Mouse (Mus musculus): ENCODE results near the gene Prss48.
A peak's percentile ranks its signal among the peaks of the same experiment; 100 is the strongest.
"Not testable (repeated sequence)": the region's sequence is repeated elsewhere in the genome, so short reads cannot be mapped to it uniquely, and the experiment has no call there.

Gene Prss48

GRCm38 (mm10) chr3:86004751-86005150 is 2.5 kb upstream of the Prss48 start:
- no peak for DNase-seq (ENCODE audit: inconsistent age in 2 of 2, low spot score in 1 of 2)

GRCm38 (mm10) chr3:86002940-86003339 is 649 bp upstream of the Prss48 start:
- no peak for DNase-seq (ENCODE audit: inconsistent age in 2 of 2, low spot score in 1 of 2)

- no peak for DNase-seq (ENCODE audit: inconsistent age in 2 of 2, low spot score in 1 of 2)
These were observed 1.0 kb downstream of the Prss48 start for GRCm38 (mm10) chr3:86001271-86001670.

GRCm38 (mm10) chr3:85994645-85995044 is 7.6 kb downstream of the Prss48 start:
- DNase-seq (ENCODE audit: inconsistent age in 2 of 2, low spot score in 1 of 2): no peak

DNA sequence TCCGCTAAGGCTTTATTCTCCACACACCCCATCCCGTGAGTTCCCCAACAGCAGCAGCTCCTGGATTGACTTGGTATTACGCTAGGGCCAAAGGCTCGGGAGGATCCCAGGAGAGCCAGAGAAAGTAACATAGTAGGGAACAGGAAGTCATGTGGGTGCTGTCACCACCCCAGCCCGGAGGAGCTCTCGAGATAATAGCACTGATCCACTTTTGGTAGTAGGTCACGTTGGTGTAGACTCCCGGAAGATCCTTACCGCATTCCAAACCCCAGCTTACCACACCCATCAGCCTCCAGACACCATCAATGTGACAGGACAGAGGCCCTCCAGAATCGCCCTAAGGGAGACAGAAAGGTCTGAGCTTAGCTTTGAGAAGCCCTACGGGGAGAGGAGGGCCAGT is 8.5 kb downstream of the Prss48 start:
- DNase-seq (ENCODE audit: inconsistent age in 2 of 2, low spot score in 1 of 2): peak in 1 of 2 experiments; percentile 30

- no peak for DNase-seq (ENCODE audit: inconsistent age in 2 of 2, low spot score in 1 of 2)
These were observed 10.5 kb downstream of the Prss48 start for GRCm38 (mm10) chr3:85991802-85992156.

- DNase-seq (ENCODE audit: inconsistent age in 2 of 2, low spot score in 1 of 2): no peak
These were observed 11.0 kb downstream of the Prss48 start for GRCm38 (mm10) chr3:85991140-85991801.

GRCm38 (mm10) chr3:85987225-85987624 is 15.1 kb downstream of the Prss48 start:
- DNase-seq (ENCODE audit: inconsistent age in 2 of 2, low spot score in 1 of 2): no peak

DNA sequence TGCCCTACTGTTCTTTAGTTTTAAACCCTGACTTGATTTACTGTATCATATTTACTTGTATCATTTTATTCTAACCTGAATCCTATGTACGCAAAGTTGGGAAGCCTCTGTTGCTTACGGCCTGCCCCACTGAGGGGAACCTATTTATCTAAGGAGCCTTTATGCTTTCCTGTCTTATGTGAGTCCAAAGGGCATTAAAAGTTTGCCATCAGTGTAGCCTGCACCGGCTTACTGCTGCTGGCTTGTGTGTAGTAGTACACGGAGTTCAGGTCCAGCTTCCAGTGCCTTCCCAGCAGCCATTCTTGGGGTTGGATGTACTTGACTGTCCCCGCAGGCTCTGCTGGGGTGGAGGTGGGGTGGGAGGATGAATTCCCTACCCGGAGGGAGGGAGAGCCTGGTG is 17.8 kb downstream of the Prss48 start:
- no peak for DNase-seq (ENCODE audit: inconsistent age in 2 of 2, low spot score in 1 of 2)

GRCm38 (mm10) chr3:85981761-85982160 is 20.5 kb downstream of the Prss48 start:
- DNase-seq (ENCODE audit: inconsistent age in 2 of 2, low spot score in 1 of 2): not testable (repeated sequence)

- DNase-seq (ENCODE audit: inconsistent age in 2 of 2, low spot score in 1 of 2): no peak
These were observed 22.3 kb downstream of the Prss48 start for GRCm38 (mm10) chr3:85980036-85980435.

DNA sequence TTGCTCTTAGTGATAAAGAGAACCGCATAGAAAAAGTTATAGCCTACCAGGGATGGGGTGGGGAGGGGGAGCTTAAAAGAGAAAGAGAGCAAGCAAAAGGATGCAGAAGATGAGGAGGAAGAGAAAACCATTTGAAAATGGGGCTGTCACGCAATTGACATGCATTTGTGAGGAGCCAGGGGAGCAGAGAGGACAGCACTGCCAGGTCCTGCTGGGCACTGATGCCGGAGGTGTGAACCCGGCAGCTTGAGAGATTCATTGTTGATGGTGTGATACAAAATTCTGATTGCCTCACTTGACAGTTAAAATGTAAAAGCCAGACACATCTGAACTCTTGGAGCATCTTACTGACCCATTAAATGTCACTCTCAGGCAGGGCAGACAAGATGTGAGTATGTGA is 27.8 kb downstream of the Prss48 start:
- no peak for DNase-seq (ENCODE audit: inconsistent age in 2 of 2, low spot score in 1 of 2)

DNA sequence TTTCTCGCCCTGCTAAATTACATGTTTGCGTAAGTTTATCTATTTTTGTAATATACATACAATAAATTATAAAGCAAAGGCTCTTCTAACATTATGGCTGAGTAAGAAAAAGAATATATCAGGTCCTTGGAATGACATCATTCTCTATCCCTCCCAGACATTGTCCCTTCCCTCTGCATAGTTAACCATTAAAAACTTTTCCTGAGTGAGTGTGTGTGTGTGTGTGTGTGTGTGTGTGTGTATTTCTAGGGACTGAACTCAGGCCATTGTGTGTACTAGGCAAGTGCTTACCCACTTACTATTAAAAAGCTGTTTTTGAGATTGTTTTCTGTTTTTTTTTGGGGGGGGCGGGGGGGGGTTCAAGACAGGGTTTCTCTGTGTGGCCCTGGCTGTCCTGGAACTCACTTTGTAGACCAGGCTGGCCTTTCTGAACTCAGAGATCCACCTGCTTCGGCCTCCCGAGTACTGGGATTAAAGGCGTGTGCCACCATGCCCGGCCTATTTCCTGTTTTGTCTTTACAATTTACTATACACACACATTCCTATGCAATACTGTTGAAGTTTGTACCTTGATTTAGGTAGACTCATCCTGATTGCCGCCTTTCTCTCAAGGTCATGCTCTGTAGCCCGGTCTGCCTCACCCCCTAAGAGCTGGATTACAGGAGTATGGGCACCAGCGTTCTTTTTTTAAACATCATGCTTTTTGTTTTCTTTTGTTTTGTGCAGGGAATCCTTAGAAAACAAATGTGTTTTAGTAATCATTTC is 28.7 kb downstream of the Prss48 start:
- no peak for DNase-seq (ENCODE audit: inconsistent age in 2 of 2, low spot score in 1 of 2)

- DNase-seq (ENCODE audit: inconsistent age in 2 of 2, low spot score in 1 of 2): peak; percentile 20 to 68
These were observed 30.7 kb downstream of the Prss48 start for GRCm38 (mm10) chr3:85971599-85971975.

GRCm38 (mm10) chr3:85970742-85971598 is 31.3 kb downstream of the Prss48 start, which contains the start of gene Sh3d19:
Sh3d19 (plus strand) TSS chr3:85971109.
- DNase-seq (ENCODE audit: inconsistent age in 2 of 2, low spot score in 1 of 2): peak; percentile 84 to 93

- no peak for DNase-seq (ENCODE audit: inconsistent age in 2 of 2, low spot score in 1 of 2)
These were observed 33.3 kb downstream of the Prss48 start for GRCm38 (mm10) chr3:85969040-85969439.

GRCm38 (mm10) chr3:85965479-85965878 is 36.8 kb downstream of the Prss48 start:
- DNase-seq (ENCODE audit: inconsistent age in 2 of 2, low spot score in 1 of 2): no peak

DNA sequence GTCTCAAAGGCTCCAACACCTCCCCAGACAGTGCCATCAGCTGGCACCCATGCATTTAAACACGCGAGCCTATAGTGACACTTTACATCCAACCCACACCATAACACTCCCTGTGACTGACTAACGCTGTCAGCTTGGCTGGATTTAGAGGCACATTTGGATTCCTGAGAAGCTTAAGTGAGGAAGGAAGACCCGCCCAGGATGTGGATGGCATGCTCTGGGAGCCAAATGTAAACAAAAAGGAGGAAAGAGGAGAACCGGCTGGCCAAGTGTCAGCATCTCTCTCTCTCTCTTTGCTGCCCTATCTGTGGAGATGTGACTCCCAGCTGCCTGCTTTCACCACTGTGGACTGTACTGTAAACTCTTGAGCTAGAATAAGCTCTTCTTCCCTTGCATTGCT is 41.2 kb downstream of the Prss48 start:
- no peak for DNase-seq (ENCODE audit: inconsistent age in 2 of 2, low spot score in 1 of 2)

DNA sequence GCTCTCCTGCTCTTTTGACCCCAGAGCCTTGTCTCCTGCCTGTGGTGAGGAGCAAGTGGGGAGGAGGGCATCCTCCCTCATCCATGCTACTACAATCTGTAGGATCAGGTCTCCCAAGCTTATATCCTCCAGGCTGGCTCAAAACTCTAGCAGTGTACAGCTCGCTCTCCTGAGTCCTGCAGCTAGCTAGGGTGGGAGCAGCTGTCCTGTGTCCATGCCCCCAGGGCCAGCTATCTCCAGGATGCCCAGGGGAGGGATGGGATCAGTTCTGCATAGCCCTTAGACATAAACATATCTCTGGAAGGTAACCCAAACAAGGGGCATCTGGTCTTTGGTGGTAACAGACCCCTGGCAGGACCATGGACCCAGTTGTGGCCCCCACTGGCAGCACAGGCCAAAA is 42.6 kb downstream of the Prss48 start:
- DNase-seq (ENCODE audit: inconsistent age in 2 of 2, low spot score in 1 of 2): no peak

GRCm38 (mm10) chr3:85955704-85956103 is 46.6 kb downstream of the Prss48 start:
- no peak for DNase-seq (ENCODE audit: inconsistent age in 2 of 2, low spot score in 1 of 2)

DNA sequence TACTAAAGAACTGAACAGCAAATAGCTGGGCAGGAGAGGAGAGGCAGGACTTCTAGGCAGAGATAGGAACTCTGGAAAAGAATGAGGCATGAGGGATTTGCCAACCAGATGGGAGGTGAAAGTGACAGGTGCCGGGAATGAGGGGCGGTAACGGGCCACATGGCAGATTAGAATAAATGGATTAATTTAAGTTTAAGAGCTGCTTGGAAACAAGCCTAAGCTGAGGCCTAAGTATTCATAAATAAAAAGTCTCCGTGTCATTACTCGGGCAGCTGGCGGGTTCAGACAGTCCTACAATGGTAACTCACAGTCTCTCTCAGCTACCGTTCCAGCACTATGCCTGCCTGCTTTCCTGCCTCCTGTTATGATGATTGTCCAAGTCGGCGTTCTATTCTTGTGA is 47.0 kb downstream of the Prss48 start:
- DNase-seq (ENCODE audit: inconsistent age in 2 of 2, low spot score in 1 of 2): no peak
